Mouse (Mus musculus) ES-E14 (cell line): ENCODE measurements at regions not wholly inside any gene's neighbourhood (a gene's known extent, or its start where the extent isn't known, plus 50 kb on each side); places are given as distances from the start of the nearest gene placed in this dataset.

ENCODE experiments used
- CHD2 ChIP-seq: IDR thresholded peaks from 2 replicates; pipeline ENCODE4 v1.6.1; 2014; ENCODE audit warnings: mild to moderate bottlenecking, low read depth, low read length, inconsistent platforms
- HCFC1 ChIP-seq: IDR thresholded peaks from 2 replicates; pipeline ENCODE4 v1.6.1; 2012; ENCODE audit warnings: low read length, inconsistent platforms, borderline replicate concordance; ENCODE audit not compliant: insufficient read depth
- ZNF384 ChIP-seq: IDR thresholded peaks from 2 replicates; pipeline ENCODE4 v1.6.1; 2012; ENCODE audit warnings: low read depth, low read length, inconsistent platforms

- TF ChIP-seq HCFC1 = no peak
- TF ChIP-seq CHD2 = no peak
- no peak for TF ChIP-seq ZNF384
These were observed 401.8 kb downstream of the Rfpl4b start for GRCm38 (mm10) chr10:38419771-38420170.
